Mouse (Mus musculus) liver, embryonic 14.5 days (tissue): ENCODE measurements around the gene Tpst2. TPM values are rescaled to one million over a fixed set of nuclear protein-coding genes. Genes with fewer than 3 reads are reported as not detected.
"Not testable (repeated sequence)": the region's sequence is repeated elsewhere in the genome, so short reads cannot be mapped to it uniquely, and the experiment has no call there.

Experiments
- ATAC-seq: fragments of 200-750 bp; cut with Nextera tagmentation; 2 replicates; pipeline ENCODE4 v1.8.0; 2017; ENCODE audit warnings: moderate number of reproducible peaks, mild to moderate bottlenecking, moderate library complexity; ENCODE audit not compliant: insufficient read depth
- DNase-seq, 3 experiments: peaks; one replicate each; pipeline ENCODE4 v3.0.0-alpha.2; 2012 to 2013; ENCODE audit warnings: low read depth in 3 of 3, low spot score in 3 of 3
- H3K27ac ChIP-seq: fragments of 300-500 bp; sonication (generic); 2 replicates; pipeline ENCODE4 v1.5.1; 2014; ENCODE audit warnings: moderate library complexity, mild to moderate bottlenecking, control low read depth, inconsistent platforms
- H3K27me3 ChIP-seq: fragments of 300-500 bp; sonication (generic); 2 replicates; pipeline ENCODE4 v1.6.1; 2014; ENCODE audit warnings: mild to moderate bottlenecking, low read length, moderate library complexity; ENCODE audit not compliant: control insufficient read depth, insufficient read depth
- H3K36me3 ChIP-seq: fragments of 300-500 bp; sonication (generic); replicated peaks from 2 replicates; pipeline ENCODE4 v1.6.1; 2014; ENCODE audit warnings: low read depth; ENCODE audit not compliant: control insufficient read depth, insufficient read depth
- H3K4me1 ChIP-seq, 2 experiments: fragments of 200-500 bp in 1 of 2; fragments of 300-500 bp in 1 of 2; sonication (generic) in 1 of 2; replicated peaks; 2 replicates each; pipeline ENCODE4 v1.6.1; 2012 to 2014; ENCODE audit warnings: antibody characterized with exemption in 1 of 2, inconsistent platforms in 1 of 2, low read length in 1 of 2; ENCODE audit not compliant: control insufficient read depth in 2 of 2, insufficient read depth in 2 of 2
- H3K4me2 ChIP-seq: fragments of 300-500 bp; sonication (generic); 2 replicates; pipeline ENCODE4 v1.6.1; 2014; ENCODE audit warnings: low read depth, mild to moderate bottlenecking, control low read depth, moderate library complexity
- H3K4me3 ChIP-seq, 2 experiments: fragments of 200-500 bp in 1 of 2; fragments of 300-500 bp in 1 of 2; sonication (generic) in 1 of 2; 2 replicates each; pipeline ENCODE4 v1.5.1; 2012 to 2014; ENCODE audit warnings: low read depth in 2 of 2, low read length in 2 of 2, mild to moderate bottlenecking in 2 of 2, control low read depth in 1 of 2, inconsistent platforms in 1 of 2, moderate library complexity in 1 of 2; ENCODE audit not compliant: insufficient read depth in 1 of 2
- H3K9ac ChIP-seq: fragments of 300-500 bp; sonication (generic); replicated peaks from 2 replicates; pipeline ENCODE4 v1.6.1; 2014; ENCODE audit warnings: mild to moderate bottlenecking, control low read depth, moderate library complexity
- H3K9me3 ChIP-seq: fragments of 300-500 bp; sonication (generic); 2 replicates; pipeline ENCODE4 v1.6.1; 2016; ENCODE audit warnings: low read length, mixed read lengths; ENCODE audit not compliant: control insufficient read depth
- CTCF ChIP-seq: IDR thresholded peaks from 2 replicates; pipeline ENCODE4 v1.5.1; 2016; ENCODE audit warnings: antibody characterized with exemption, low read depth, control low read depth
- EP300 ChIP-seq: IDR thresholded peaks from 2 replicates; pipeline ENCODE4 v1.6.1; 2016; ENCODE audit warnings: antibody characterized with exemption, low read depth
- WGBS: fragments of 180-500 bp; shearing (Covaris S2); extraction: QIAGEN DNeasy Blood & Tissue Kit; methylation state at CpG from one replicate; pipeline ENCODE4 v1.1.7; 2014; ENCODE audit not compliant: insufficient replicate concordance; 5-methylcytosine and 5-hydroxymethylcytosine counted together
- polyA plus RNA-seq, 2 experiments: library from polyadenylated mRNA; depleted of rRNA in 1 of 2; stranded (reverse) in 1 of 2; unstranded in 1 of 2; fragments of >200 nt; fragmentation: Nextera tagmentation in 1 of 2; extraction: Ambion mirVana in 1 of 2; gene quantifications; 2 replicates each; pipeline versions ENCODE4 v1.2.1 to v1.2.3; 2012 to 2014

Gene Tpst2
- polyA plus RNA-seq, 2 experiments: 17.2 to 30.9 TPM

- ATAC-seq (no peak), DNase-seq (no peak)
- Histone ChIP-seq H3K9ac (no peak overlapping the region), H3K4me1 (peaks cover 0 to 7% of the 10 kb centered on the region in 2 experiments; a peak in 3 of 4 replicates), H3K4me3 (no peak overlapping the region), H3K27me3 (no peaks in the 10 kb centered on the region), H3K4me2 (no peak overlapping the region), H3K27ac (no peak overlapping the region), H3K36me3 (no peaks in the 10 kb centered on the region; the same call in 1 of the 2 replicates), H3K9me3 (no peaks in the 10 kb centered on the region)
- TF ChIP-seq EP300 (no peak), CTCF (no peak)
- WGBS: 36% methylated on average over 5 of the region's 5 CpGs
Observed at GRCm38 (mm10) chr5:112317328-112317727, 40.8 kb downstream of the Tpst2 start.

- not testable (repeated sequence) for DNase-seq, H3K9ac ChIP-seq, H3K27me3 ChIP-seq, H3K4me2 ChIP-seq, H3K9me3 ChIP-seq, H3K27ac ChIP-seq, H3K4me3 ChIP-seq, H3K36me3 ChIP-seq
- ATAC-seq: peak; percentile 80
- peak; percentile 28; the same call in 1 of the 2 replicates for TF ChIP-seq CTCF
- peaks cover 2 to 10% of the 10 kb centered on the region in 2 experiments for H3K4me1 ChIP-seq
- 58% methylated on average over 2 of the region's 2 CpGs for WGBS
Observed at GRCm38 (mm10) chr5:112319343-112319742, 42.9 kb downstream of the Tpst2 start.

- Histone ChIP-seq H3K9ac (no peak overlapping the region), H3K4me1 (peaks cover 10 to 20% of the 10 kb centered on the region in 2 experiments), H3K27me3 (no peaks in the 10 kb centered on the region), H3K4me3 (no peak overlapping the region), H3K36me3 (no peaks in the 10 kb centered on the region), H3K27ac (no peak overlapping the region), H3K4me2 (no peak overlapping the region), H3K9me3 (no peaks in the 10 kb centered on the region)
- no peak for DNase-seq
- 70% methylated on average over 5 of the region's 5 CpGs for WGBS
- TF ChIP-seq CTCF (no peak), EP300 (no peak)
- no peak for ATAC-seq
Observed at GRCm38 (mm10) chr5:112320379-112320778, 43.9 kb downstream of the Tpst2 start.

- H3K27me3 ChIP-seq: no peaks in the 10 kb centered on the region
Observed at GRCm38 (mm10) chr5:112320936-112321335, 44.4 kb downstream of the Tpst2 start.

GRCm38 (mm10) chr5:112321376-112321775 is 44.9 kb downstream of the Tpst2 start:
- Histone ChIP-seq H3K27me3 (no peaks in the 10 kb centered on the region), H3K27ac (no peak overlapping the region), H3K36me3 (no peaks in the 10 kb centered on the region), H3K4me2 (no peak overlapping the region), H3K9me3 (no peaks in the 10 kb centered on the region), H3K4me3 (no peak overlapping the region), H3K9ac (no peak overlapping the region), H3K4me1 (peaks cover 14 to 24% of the 10 kb centered on the region in 2 experiments)
- TF ChIP-seq CTCF: no peak
- TF ChIP-seq EP300: no peak
- DNase-seq: no peak
- ATAC-seq: no peak
- WGBS: 55% methylated on average over 4 of the region's 4 CpGs

More at GRCm38 (mm10) chr5:112320936-112321335, 44.4 kb downstream of the Tpst2 start:
- Histone ChIP-seq H3K9me3 (no peaks in the 10 kb centered on the region), H3K4me2 (no peak overlapping the region), H3K27ac (no peak overlapping the region), H3K9ac (no peak overlapping the region), H3K36me3 (no peaks in the 10 kb centered on the region), H3K4me1 (peaks cover 14 to 24% of the 10 kb centered on the region in 2 experiments), H3K4me3 (no peak overlapping the region)
- no peak for ATAC-seq
- DNase-seq: no peak
- TF ChIP-seq EP300: no peak
- TF ChIP-seq CTCF: no peak
- WGBS: 61% methylated on average over 6 of the region's 6 CpGs
